Mouse (Mus musculus) cortical plate, adult 2 months (tissue): ENCODE measurements around the gene Paqr9. TPM values are rescaled to one million over a fixed set of nuclear protein-coding genes. Genes with fewer than 3 reads are reported as not detected.
A peak's percentile ranks its signal among the peaks of the same experiment; 100 is the strongest.

Experiments used
- H3K27ac ChIP-seq: fragments of 200-500 bp; 2 replicates; pipeline ENCODE4 v1.5.1; 2012; ENCODE audit warnings: low read length, control low read depth, inconsistent platforms; ENCODE audit not compliant: insufficient read depth
- H3K4me1 ChIP-seq: fragments of 200-500 bp; 2 replicates; pipeline ENCODE4 v1.6.1; 2011; ENCODE audit warnings: low read length; ENCODE audit not compliant: control insufficient read depth, insufficient read depth
- H3K4me3 ChIP-seq: fragments of 200-500 bp; 2 replicates; pipeline ENCODE4 v1.5.1; 2011; ENCODE audit warnings: mild to moderate bottlenecking, low read length, control low read depth; ENCODE audit not compliant: insufficient read depth
- CTCF ChIP-seq: fragments of 200-500 bp; IDR thresholded peaks from 2 replicates; pipeline ENCODE4 v1.5.1; 2011; ENCODE audit warnings: mild to moderate bottlenecking, control low read depth, low read length; ENCODE audit not compliant: insufficient read depth; ENCODE audit errors: extremely low read depth
- POLR2A ChIP-seq: fragments of 200-500 bp; IDR thresholded peaks from 2 replicates; pipeline ENCODE4 v1.6.1; 2011; ENCODE audit warnings: mild to moderate bottlenecking, low read length, control low read depth; ENCODE audit not compliant: insufficient read depth; ENCODE audit errors: extremely low read depth
- polyA plus RNA-seq: library from polyadenylated mRNA; depleted of rRNA; stranded (reverse); fragments of >200 nt; gene quantifications from 2 replicates; pipeline ENCODE4 v1.2.3, GENCODE M21; 2012

Gene Paqr9
- polyA plus RNA-seq, 1 experiment: 18.0 TPM

- TF ChIP-seq CTCF: no peak
- no peak for TF ChIP-seq POLR2A
- Histone ChIP-seq H3K4me1 (no peaks in the 10 kb centered on the region; the same call in 1 of the 2 replicates), H3K4me3 (no peak overlapping the region), H3K27ac (no peak overlapping the region)
Measured at GRCm38 (mm10) chr9:95521566-95521965, 37.9 kb upstream of the Paqr9 start.

GRCm38 (mm10) chr9:95522561-95522960 is 36.9 kb upstream of the Paqr9 start:
- H3K4me1 ChIP-seq: no peaks in the 10 kb centered on the region; the same call in 1 of the 2 replicates
- H3K27ac ChIP-seq: no peak overlapping the region
- TF ChIP-seq POLR2A (no peak), CTCF (no peak)
- no peak overlapping the region for H3K4me3 ChIP-seq

GRCm38 (mm10) chr9:95525376-95525775 is 34.1 kb upstream of the Paqr9 start:
- Histone ChIP-seq H3K4me1 (no peaks in the 10 kb centered on the region; the same call in 1 of the 2 replicates), H3K27ac (no peak overlapping the region), H3K4me3 (no peak overlapping the region)
- no peak for TF ChIP-seq POLR2A
- no peak for TF ChIP-seq CTCF

GRCm38 (mm10) chr9:95525961-95526360 is 33.5 kb upstream of the Paqr9 start:
- Histone ChIP-seq H3K4me1 (no peaks in the 10 kb centered on the region), H3K27ac (no peak overlapping the region), H3K4me3 (no peak overlapping the region)
- 0 out of 2 replicates have a peak, but pooled peaks have one; percentile 7 for TF ChIP-seq CTCF
- no peak for TF ChIP-seq POLR2A

- TF ChIP-seq POLR2A: no peak
- no peak for TF ChIP-seq CTCF
- no peak overlapping the region for H3K4me3 ChIP-seq
- H3K4me1 ChIP-seq: no peaks in the 10 kb centered on the region
- H3K27ac ChIP-seq: no peak overlapping the region
Measured at GRCm38 (mm10) chr9:95527676-95528075, 31.8 kb upstream of the Paqr9 start.

- Histone ChIP-seq H3K4me1 (no peaks in the 10 kb centered on the region), H3K27ac (no peak overlapping the region), H3K4me3 (no peak overlapping the region)
- TF ChIP-seq CTCF (no peak), POLR2A (no peak)
Measured at GRCm38 (mm10) chr9:95531144-95531543, 28.3 kb upstream of the Paqr9 start.

GRCm38 (mm10) chr9:95533817-95534216 is 25.6 kb upstream of the Paqr9 start:
- Histone ChIP-seq H3K4me1 (no peaks in the 10 kb centered on the region), H3K4me3 (no peak overlapping the region)
- TF ChIP-seq POLR2A: no peak
- TF ChIP-seq CTCF: peak; percentile 34; the same call in 1 of the 2 replicates

GRCm38 (mm10) chr9:95539176-95539800 is 20.2 kb upstream of the Paqr9 start:
- no peak for TF ChIP-seq POLR2A
- no peak for TF ChIP-seq CTCF
- H3K4me3 ChIP-seq: no peak overlapping the region

More at GRCm38 (mm10) chr9:95533817-95534216, 25.6 kb upstream of the Paqr9 start:
- H3K27ac ChIP-seq: no peak overlapping the region

GRCm38 (mm10) chr9:95540487-95540886 is 19.0 kb upstream of the Paqr9 start:
- Histone ChIP-seq H3K4me3 (no peak overlapping the region), H3K27ac (no peak overlapping the region), H3K4me1 (no peaks in the 10 kb centered on the region)
- TF ChIP-seq POLR2A (no peak), CTCF (peak; percentile 48)

More at GRCm38 (mm10) chr9:95539176-95539800, 20.2 kb upstream of the Paqr9 start:
- no peaks in the 10 kb centered on the region for H3K4me1 ChIP-seq
- H3K27ac ChIP-seq: no peak overlapping the region

- Histone ChIP-seq H3K27ac (no peak overlapping the region), H3K4me1 (no peaks in the 10 kb centered on the region), H3K4me3 (no peak overlapping the region)
- no peak for TF ChIP-seq POLR2A
- no peak for TF ChIP-seq CTCF
Measured at GRCm38 (mm10) chr9:95541208-95541607, 18.2 kb upstream of the Paqr9 start.
